Mouse (Mus musculus): ENCODE results near the gene Prelp.

GRCm38 (mm10) chr1:133953261-133953742, 32.1 kb upstream of the Prelp start:
- TF ChIP-seq TAL1 (IDR thresholded peaks at IDR 0.05; ENCODE audit: low read length) (no peak), EP300 (IDR thresholded peaks at IDR 0.05; ENCODE audit: low read depth in 1 of 2, low read length in 2 of 2) (no peak), POLR2AphosphoS5 (IDR thresholded peaks at IDR 0.05; ENCODE audit: borderline replicate concordance, low read depth, low read length) (no peak), CTCF (IDR thresholded peaks at IDR 0.05 in 2 of 3, conservative IDR thresholded peaks at IDR 0.05 in 1 of 3; ENCODE audit: control insufficient read depth in 1 of 3, insufficient read depth in 1 of 3, low read depth in 2 of 3, low read length in 3 of 3, poor library complexity in 1 of 3, severe bottlenecking in 1 of 3) (no peak), SMC3 (IDR thresholded peaks at IDR 0.05; ENCODE audit: low read depth, low read length) (no peak), MEF2A (IDR thresholded peaks at IDR 0.05; ENCODE audit: extremely low read depth, insufficient replicate concordance, low read depth, low read length, poor library complexity, severe bottlenecking) (no peak), POLR2A (IDR thresholded peaks at IDR 0.05; ENCODE audit: control insufficient read depth in 1 of 2, insufficient read depth in 1 of 2, low read depth in 1 of 2, low read length in 2 of 2, poor library complexity in 1 of 2) (no peak)

Measured in MEL (cell line).